Mouse (Mus musculus) kidney, embryonic 16.5 days (tissue): ENCODE results near the gene Hcrt. TPM values are rescaled to one million over a fixed set of nuclear protein-coding genes. Genes with fewer than 3 reads are reported as not detected.

Source experiments
- ATAC-seq: fragments of 200-750 bp; cut with Nextera tagmentation; 2 replicates; pipeline ENCODE4 v1.8.0; 2017; ENCODE audit warnings: moderate TSS enrichment; ENCODE audit not compliant: low FRiP score, low TSS enrichment
- H3K27ac ChIP-seq: fragments of 300-500 bp; sonication (generic); 2 replicates; pipeline ENCODE4 v1.5.1; 2014; ENCODE audit warnings: low read length
- H3K27me3 ChIP-seq: fragments of 300-500 bp; sonication (generic); 2 replicates; pipeline ENCODE4 v1.6.1; 2014; ENCODE audit warnings: low read length, control low read depth, mixed read lengths; ENCODE audit not compliant: insufficient read depth
- H3K36me3 ChIP-seq: fragments of 300-500 bp; sonication (generic); 2 replicates; pipeline ENCODE4 v1.6.1; 2014; ENCODE audit warnings: low read length, control low read depth, mixed read lengths; ENCODE audit not compliant: insufficient read depth
- H3K4me1 ChIP-seq: fragments of 300-500 bp; sonication (generic); 2 replicates; pipeline ENCODE4 v1.6.1; 2014; ENCODE audit warnings: low read length, control low read depth, mixed read lengths; ENCODE audit not compliant: insufficient read depth
- H3K4me2 ChIP-seq: fragments of 300-500 bp; sonication (generic); replicated peaks from 2 replicates; pipeline ENCODE4 v1.6.1; 2014; ENCODE audit warnings: low read depth, low read length
- H3K4me3 ChIP-seq: fragments of 300-500 bp; sonication (generic); 2 replicates; pipeline ENCODE4 v1.5.1; 2014; ENCODE audit warnings: mild to moderate bottlenecking, low read length
- H3K9ac ChIP-seq: fragments of 300-500 bp; sonication (generic); replicated peaks from 2 replicates; pipeline ENCODE4 v1.6.1; 2014; ENCODE audit warnings: low read length
- H3K9me3 ChIP-seq: fragments of 300-500 bp; sonication (generic); 2 replicates; pipeline ENCODE4 v1.6.1; 2016; ENCODE audit warnings: low read length, control low read depth
- WGBS: fragments of 180-500 bp; shearing (Covaris S2); extraction: QIAGEN DNeasy Blood & Tissue Kit; methylation state at CpG from one replicate; pipeline ENCODE4 v1.1.7; 2014; 5-methylcytosine and 5-hydroxymethylcytosine counted together
- polyA plus RNA-seq: library from polyadenylated mRNA; unstranded; fragments of >200 nt; fragmentation: Nextera tagmentation; extraction: Ambion mirVana; gene quantifications from 2 replicates; pipeline ENCODE4 v1.2.1, GENCODE M21; 2015

Gene Hcrt
- polyA plus RNA-seq, 1 experiment from 2014 or later = not detected

- H3K4me2 ChIP-seq = no peak overlapping the region
- no peaks in the 10 kb centered on the region for H3K36me3 ChIP-seq
- ATAC-seq = no peak
- no peak overlapping the region for H3K27ac ChIP-seq
- H3K4me1 ChIP-seq = peaks cover 10% of the 10 kb centered on the region
- no peaks in the 10 kb centered on the region for H3K9me3 ChIP-seq
- H3K27me3 ChIP-seq = no peaks in the 10 kb centered on the region
- H3K9ac ChIP-seq = no peak overlapping the region
- WGBS = 55% methylated on average over 6 of the region's 6 CpGs
- no peak overlapping the region for H3K4me3 ChIP-seq
Observed at GRCm38 (mm10) chr11:100741348-100741747, 21.4 kb downstream of the Hcrt start.

GRCm38 (mm10) chr11:100738749-100739148, 24.0 kb downstream of the Hcrt start:
- Histone ChIP-seq H3K27ac (no peak overlapping the region), H3K27me3 (no peaks in the 10 kb centered on the region), H3K9ac (no peak overlapping the region), H3K36me3 (no peaks in the 10 kb centered on the region), H3K4me1 (peaks cover 18% of the 10 kb centered on the region), H3K9me3 (no peaks in the 10 kb centered on the region), H3K4me3 (peak overlapping the region; percentile 99), H3K4me2 (peak overlapping the region; percentile 72)
- 17% methylated on average over 5 of the region's 5 CpGs for WGBS
- no peak for ATAC-seq

- no peaks in the 10 kb centered on the region for H3K27me3 ChIP-seq
- peak within 1 kb of the TSS; percentile 96 for H3K9ac ChIP-seq
- 0 out of 2 replicates have a peak within 1 kb of the TSS, but pooled peaks have one; percentile 40 for H3K27ac ChIP-seq
- peak; percentile 99 for ATAC-seq
- H3K4me3 ChIP-seq = peak within 1 kb of the TSS; percentile 99
- under 1% methylated on average over 39 of the region's 39 CpGs for WGBS
- peaks cover 18% of the 10 kb centered on the region for H3K4me1 ChIP-seq
- no peaks in the 10 kb centered on the region for H3K36me3 ChIP-seq
- peak within 1 kb of the TSS; percentile 72 for H3K4me2 ChIP-seq
- no peaks in the 10 kb centered on the region for H3K9me3 ChIP-seq
Observed at GRCm38 (mm10) chr11:100738066-100738604, 24.6 kb downstream of the Hcrt start, which contains the start of gene Rab5c. Gene Rab5c, minus strand, starts transcription at chr11:100738215.

- WGBS = under 1% methylated on average over 13 of the region's 13 CpGs
- H3K4me3 ChIP-seq = peak overlapping the region; percentile 99
- H3K27me3 ChIP-seq = no peaks in the 10 kb centered on the region
- H3K9me3 ChIP-seq = no peaks in the 10 kb centered on the region
- peak overlapping the region; percentile 96 for H3K9ac ChIP-seq
- H3K4me1 ChIP-seq = peaks cover 18% of the 10 kb centered on the region
- H3K36me3 ChIP-seq = no peaks in the 10 kb centered on the region
- ATAC-seq = no peak
- H3K4me2 ChIP-seq = peak overlapping the region; percentile 70
- 0 out of 2 replicates have a peak overlapping the region, but pooled peaks have one; percentile 25 for H3K27ac ChIP-seq
Observed at GRCm38 (mm10) chr11:100737105-100737733, 25.5 kb downstream of the Hcrt start.

GRCm38 (mm10) chr11:100736746-100737080, 26.0 kb downstream of the Hcrt start:
- Histone ChIP-seq H3K27ac (0 out of 2 replicates have a peak overlapping the region, but pooled peaks have one; percentile 25), H3K36me3 (no peaks in the 10 kb centered on the region), H3K4me1 (peaks cover 18% of the 10 kb centered on the region), H3K9me3 (no peaks in the 10 kb centered on the region), H3K9ac (peak overlapping the region; percentile 96), H3K4me3 (peak overlapping the region; percentile 99), H3K4me2 (peak overlapping the region; percentile 70), H3K27me3 (no peaks in the 10 kb centered on the region)
- no peak for ATAC-seq
- WGBS = 75% methylated on average over 4 of the region's 4 CpGs

- H3K4me2 ChIP-seq = peak overlapping the region; percentile 5; the same call in 1 of the 2 replicates
- peak overlapping the region; percentile 99; the same call in 1 of the 2 replicates for H3K4me3 ChIP-seq
- H3K27ac ChIP-seq = no peak overlapping the region
- no peaks in the 10 kb centered on the region for H3K27me3 ChIP-seq
- peaks cover 18% of the 10 kb centered on the region for H3K4me1 ChIP-seq
- no peak overlapping the region; the same call in 1 of the 2 replicates for H3K9ac ChIP-seq
- whole genome bisulfite sequencing = 74% methylated on average over 14 of the region's 14 CpGs
- no peak for ATAC-seq
- H3K36me3 ChIP-seq = no peaks in the 10 kb centered on the region
- no peaks in the 10 kb centered on the region for H3K9me3 ChIP-seq
Observed at GRCm38 (mm10) chr11:100735954-100736745, 26.6 kb downstream of the Hcrt start.

- Histone ChIP-seq H3K4me3 (no peak overlapping the region), H3K4me2 (no peak overlapping the region)
Observed at GRCm38 (mm10) chr11:100735134-100735865, 27.4 kb downstream of the Hcrt start.

GRCm38 (mm10) chr11:100730477-100731205, 32.1 kb downstream of the Hcrt start:
- 81% methylated on average over 6 of the region's 6 CpGs for WGBS
- no peak overlapping the region for H3K4me3 ChIP-seq
- peak; percentile 35; the same call in 1 of the 2 replicates for ATAC-seq
- H3K4me1 ChIP-seq = 0 out of 2 replicates have a peak, but pooled peaks cover 2% of the 10 kb centered on the region
- H3K4me2 ChIP-seq = no peak overlapping the region
- no peaks in the 10 kb centered on the region for H3K9me3 ChIP-seq
- H3K27me3 ChIP-seq = no peaks in the 10 kb centered on the region
- H3K27ac ChIP-seq = no peak overlapping the region
- H3K9ac ChIP-seq = no peak overlapping the region
- H3K36me3 ChIP-seq = 0 out of 2 replicates have a peak, but pooled peaks cover 4% of the 10 kb centered on the region

More at GRCm38 (mm10) chr11:100735134-100735865, 27.4 kb downstream of the Hcrt start:
- Histone ChIP-seq H3K27ac (no peak overlapping the region), H3K9me3 (no peaks in the 10 kb centered on the region), H3K27me3 (no peaks in the 10 kb centered on the region), H3K4me1 (peaks cover 18% of the 10 kb centered on the region), H3K36me3 (no peaks in the 10 kb centered on the region), H3K9ac (no peak overlapping the region)
- no peak for ATAC-seq
- 93% methylated on average over 9 of the region's 9 CpGs for WGBS

GRCm38 (mm10) chr11:100729976-100730375, 32.8 kb downstream of the Hcrt start:
- H3K9me3 ChIP-seq = no peaks in the 10 kb centered on the region
- H3K4me2 ChIP-seq = no peak overlapping the region
- 0 out of 2 replicates have a peak, but pooled peaks cover 4% of the 10 kb centered on the region for H3K36me3 ChIP-seq
- H3K27me3 ChIP-seq = no peaks in the 10 kb centered on the region
- no peak overlapping the region for H3K9ac ChIP-seq
- peaks cover 6% of the 10 kb centered on the region; the same call in 1 of the 2 replicates for H3K4me1 ChIP-seq
- H3K27ac ChIP-seq = no peak overlapping the region
- no peak overlapping the region for H3K4me3 ChIP-seq
- ATAC-seq = no peak
- 77% methylated on average over 4 of the region's 4 CpGs for WGBS
